Mouse (Mus musculus): ENCODE data around the gene Coq8b. TPM values are rescaled to one million over a fixed set of nuclear protein-coding genes. Genes with fewer than 3 reads are reported as not detected.

Gene Coq8b
- polyA plus RNA-seq, 3 experiments from 2014 or later, result 9.5 to 14.0 (median 10.9) TPM

Other genes starting within 250 kb of the Coq8b start
- gene Cyp2a12, start 203.9 kb upstream of the Coq8b start, polyA plus RNA-seq (2017; shearing (Covaris generic)), result not detected
- gene Cyp2f2, start 113.1 kb upstream of the Coq8b start, polyA plus RNA-seq (2017; shearing (Covaris generic)), result not detected
- under 1 TPM in 2 of 3 experiments, not detected in 1; 0.24 to 0.59 TPM for gene Cyp2t4, start 79.3 kb upstream of the Coq8b start, polyA plus RNA-seq (2017; shearing (Covaris generic))
- 10 to 100 TPM; 12.0 to 14.1 (median 13.9) TPM for gene Egln2, start 66.2 kb upstream of the Coq8b start, polyA plus RNA-seq (2017; shearing (Covaris generic))
- gene Rab4b, start 54.1 kb upstream of the Coq8b start, polyA plus RNA-seq (2017; shearing (Covaris generic)), result 100 to 1,000 TPM; 130 to 162 (median 146) TPM
- not detected for gene Gm21983, start 51.9 kb upstream of the Coq8b start, polyA plus RNA-seq (2017; shearing (Covaris generic))
- not detected for gene Mia, start 51.9 kb upstream of the Coq8b start, polyA plus RNA-seq (2017; shearing (Covaris generic))
- gene BC024978, start 37.2 kb upstream of the Coq8b start, polyA plus RNA-seq (2017; shearing (Covaris generic)), result 1 to 10 TPM; 2.2 to 5.9 (median 5.2) TPM
- gene Snrpa, start 36.8 kb upstream of the Coq8b start, polyA plus RNA-seq (2017; shearing (Covaris generic)), result 10 to 100 TPM; 63.4 to 96.0 (median 77.8) TPM
- under 1 TPM; 0.49 to 0.83 (median 0.58) TPM for gene Itpkc, start 4.4 kb upstream of the Coq8b start, polyA plus RNA-seq (2017; shearing (Covaris generic))
- gene Numbl, start 25.4 kb downstream of the Coq8b start, polyA plus RNA-seq (2017; shearing (Covaris generic)), result under 1 TPM; 0.15 to 0.38 (median 0.15) TPM
- gene Ltbp4, start 104.7 kb downstream of the Coq8b start, polyA plus RNA-seq (2017; shearing (Covaris generic)), result 1 to 10 TPM in 1 of 3 experiments, under 1 TPM in 2; 0.45 to 1.2 (median 0.50) TPM
- gene Shkbp1, start 123.0 kb downstream of the Coq8b start, polyA plus RNA-seq (2017; shearing (Covaris generic)), result 10 to 100 TPM; 46.9 to 59.2 (median 50.1) TPM
- gene Gm20479, start 124.4 kb downstream of the Coq8b start, polyA plus RNA-seq (2017; shearing (Covaris generic)), result 1 to 10 TPM in 1 of 3 experiments, not detected in 2; 4.0 TPM
- gene Sptbn4, start 214.7 kb downstream of the Coq8b start, polyA plus RNA-seq (2017; shearing (Covaris generic)), result under 1 TPM; 0.12 to 0.23 (median 0.13) TPM
- gene Blvrb, start 215.0 kb downstream of the Coq8b start, polyA plus RNA-seq (2017; shearing (Covaris generic)), result 10 to 100 TPM in 2 of 3 experiments, 1 to 10 TPM in 1; 6.0 to 21.7 (median 17.0) TPM
- 10 to 100 TPM; 37.6 to 53.5 (median 42.6) TPM for gene Sertad3, start 240.7 kb downstream of the Coq8b start, polyA plus RNA-seq (2017; shearing (Covaris generic))

Data from inflammation-experienced regulatory T-cells, adult 6 months (primary cell).